Mouse (Mus musculus) T-helper 1 cell (primary cell): Measurements from ENCODE around the gene Glmn.

Experiments
- in situ Hi-C: fragments of 300-600 bp; cut with MboI, MseI; formaldehyde crosslinking; loops from one replicate; pipeline ENCODE4 v1.15.1; 2025; ENCODE audit warnings: high pct_unique_total_duplicates

Glmn gene

DNA sequence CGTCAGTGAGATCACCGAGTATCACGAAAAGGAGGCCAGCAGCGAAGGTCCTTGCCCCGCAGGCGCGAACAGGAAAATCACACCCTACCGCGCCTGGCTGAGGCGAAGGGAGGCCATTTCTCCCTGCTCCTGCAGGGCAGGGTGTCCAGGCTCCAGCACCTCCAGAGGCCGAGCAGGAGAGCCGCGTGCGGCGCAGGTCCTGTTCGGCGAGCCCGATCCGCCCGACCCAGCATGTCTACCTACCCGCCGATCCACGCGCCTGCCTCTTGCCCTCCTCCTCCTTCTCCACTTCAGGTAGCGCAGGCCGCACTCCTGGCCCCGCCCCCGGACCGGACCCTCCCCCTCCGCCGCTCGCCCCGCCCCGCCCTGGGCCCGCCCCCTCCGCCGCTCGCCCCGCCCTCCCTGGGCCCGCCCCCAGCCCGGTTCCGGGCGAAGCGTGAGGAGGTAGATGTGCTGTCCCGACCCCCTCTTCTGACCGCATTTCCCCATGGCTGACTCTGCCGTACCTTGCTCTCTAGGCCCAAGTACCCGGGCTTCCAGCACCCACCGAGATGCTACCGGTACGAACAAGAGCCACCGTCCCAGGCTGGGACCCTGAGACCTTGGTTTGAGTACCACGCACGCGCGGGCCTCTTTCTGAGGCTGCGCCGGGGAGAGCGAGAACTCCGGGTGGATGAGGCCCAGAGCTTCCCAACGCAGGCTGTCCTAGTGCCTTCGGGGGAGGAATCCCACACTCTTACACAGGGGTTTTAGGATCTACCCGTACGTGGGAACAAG, at the start of gene Glmn, which contains the start of gene Rpap2:
Gene Glmn (minus strand): TSS at position 588 of the 777 bp plus-strand sequence.
Gene Rpap2 (plus strand): TSS at position 73 of the 777 bp plus-strand sequence.
- in situ Hi-C loops = no loop called here

DNA sequence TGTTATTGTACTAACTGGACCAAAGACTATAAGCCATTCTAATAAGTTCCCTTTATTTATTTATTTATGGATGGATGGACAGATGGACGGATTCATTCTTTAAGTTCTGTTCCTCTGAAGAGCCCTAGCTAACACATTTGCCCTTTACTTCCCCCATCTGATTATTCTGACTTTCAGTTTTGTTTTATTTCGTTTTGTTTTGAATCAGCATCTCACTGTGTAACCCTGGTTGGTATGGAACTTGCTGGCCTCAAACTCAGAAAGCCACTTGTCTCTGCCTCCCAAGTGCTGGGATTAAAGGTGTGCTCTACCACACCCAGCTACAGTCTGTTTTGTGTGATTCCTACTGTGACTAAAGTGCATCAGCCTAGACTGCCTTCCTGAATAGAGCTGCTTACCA, 48.2 kb upstream of the Glmn start:
- in situ Hi-C loops = no loop called here

DNA sequence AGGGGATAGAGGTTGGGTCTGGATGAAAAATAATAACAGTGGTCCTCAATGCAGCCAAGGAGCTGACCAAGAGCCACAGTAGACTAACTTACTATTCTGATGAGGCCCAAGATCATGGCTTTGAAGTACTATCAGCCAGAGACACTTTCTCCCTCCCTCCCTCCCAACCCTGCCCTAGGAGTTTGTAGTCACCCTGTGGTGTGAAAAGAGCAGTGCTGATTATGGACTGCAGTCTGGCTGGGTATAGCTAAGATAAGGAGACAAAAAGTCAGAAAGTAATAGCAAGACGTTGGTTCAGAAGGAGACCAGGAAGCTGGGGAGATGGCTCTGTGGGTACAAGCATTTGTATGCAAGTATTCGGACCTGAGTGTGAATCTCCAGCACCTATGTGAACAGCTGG, 46.9 kb upstream of the Glmn start:
- in situ Hi-C loops = no loop called here

DNA sequence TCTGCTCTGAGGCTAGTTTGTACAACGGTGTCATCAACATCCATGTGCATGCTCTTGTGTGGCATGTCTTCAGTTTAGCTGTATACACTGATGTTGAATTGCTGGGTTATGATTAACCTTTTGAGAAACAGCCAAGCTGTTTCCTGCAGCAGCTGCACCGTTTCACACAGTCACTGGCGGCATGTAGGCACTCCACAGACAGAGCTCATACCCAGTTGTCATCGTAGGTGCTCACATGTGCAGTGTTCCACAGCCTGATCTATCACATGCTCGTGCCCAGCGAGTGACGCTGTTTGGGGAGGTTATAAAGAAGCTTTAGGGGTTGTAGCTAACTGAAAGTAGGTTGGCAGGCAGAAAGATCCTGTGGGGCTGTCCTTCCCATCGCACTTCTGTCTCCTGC, 40.7 kb upstream of the Glmn start:
- in situ Hi-C loops = no loop called here

DNA sequence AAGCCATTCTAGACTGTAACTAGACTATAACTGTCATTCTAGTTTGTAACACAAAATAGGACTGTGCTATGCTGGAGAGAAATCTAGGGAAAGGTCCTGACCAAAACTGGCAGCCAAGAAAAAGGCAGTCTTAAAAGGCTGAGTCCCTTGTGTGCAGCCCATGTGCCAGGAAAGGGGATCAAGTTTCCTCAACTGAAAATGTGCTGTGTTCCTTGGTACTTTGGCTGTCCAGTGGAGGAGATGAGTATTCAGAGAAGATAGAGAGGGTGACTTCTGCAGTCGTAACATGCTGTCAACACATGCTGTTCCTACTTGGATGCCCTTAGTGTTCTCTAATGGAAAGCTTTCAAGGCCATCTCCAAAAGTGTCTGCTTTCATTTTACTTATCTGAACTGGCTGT, 39.4 kb upstream of the Glmn start:
- in situ Hi-C loops = no loop called here

DNA sequence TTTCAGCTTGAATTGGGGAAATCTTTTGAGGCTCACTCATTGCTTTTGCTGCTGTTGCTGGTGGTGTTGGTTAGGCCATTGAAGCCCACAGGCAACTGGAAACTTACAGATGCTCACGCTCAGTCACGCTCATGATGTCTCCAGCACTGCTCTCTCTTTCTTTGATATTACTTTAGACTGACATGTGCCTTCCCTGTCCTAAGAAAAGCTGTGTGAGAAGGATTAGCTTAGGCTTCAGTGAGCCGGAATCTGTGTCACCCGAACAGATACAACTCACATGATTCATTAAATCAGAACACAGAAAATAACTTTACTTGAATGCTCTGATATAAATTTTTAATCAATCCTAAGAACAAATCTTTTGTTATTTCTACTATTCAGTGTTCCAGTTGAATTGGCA, 36.0 kb upstream of the Glmn start:
- in situ Hi-C loops = no loop called here

DNA sequence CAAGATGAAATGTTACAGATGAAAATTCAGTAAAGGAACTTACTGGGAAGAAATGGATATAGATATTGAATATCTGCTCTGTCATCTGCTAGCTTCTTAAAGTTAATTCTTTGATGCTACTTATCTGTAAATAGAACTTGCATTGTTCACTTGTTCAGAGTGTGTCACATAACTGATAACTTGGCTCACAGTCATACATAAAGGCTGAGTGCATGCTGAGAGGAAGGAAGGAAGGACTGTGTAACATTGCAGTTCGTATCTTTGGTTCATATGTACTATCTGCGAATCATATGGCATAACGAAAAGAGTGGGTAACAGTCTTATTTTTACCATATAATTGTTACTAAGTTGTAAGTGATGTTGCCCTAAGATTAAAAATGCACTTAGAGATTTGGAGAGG, 23.6 kb upstream of the Glmn start:
- in situ Hi-C loops = no loop called here

DNA sequence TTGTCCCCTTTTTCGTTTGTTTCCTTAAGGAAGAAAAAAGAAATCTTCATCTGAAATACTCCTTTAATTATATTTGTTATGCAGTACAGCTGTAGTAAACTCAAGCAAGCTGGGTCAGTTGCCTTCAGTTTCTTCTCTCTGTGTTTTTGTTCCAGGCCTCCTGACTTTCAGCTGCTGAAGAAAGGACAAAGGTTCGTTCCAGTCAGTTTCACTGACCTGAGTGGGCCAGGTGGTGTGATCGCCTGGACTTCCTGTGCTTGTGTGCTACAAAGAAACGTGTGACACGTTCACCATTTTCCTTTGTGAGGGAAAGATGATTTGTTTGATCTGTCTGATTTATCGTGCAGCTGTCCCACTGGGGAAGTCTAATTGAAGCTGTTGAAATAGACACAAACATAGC, 20.3 kb upstream of the Glmn start:
- in situ Hi-C loops = no loop called here

DNA sequence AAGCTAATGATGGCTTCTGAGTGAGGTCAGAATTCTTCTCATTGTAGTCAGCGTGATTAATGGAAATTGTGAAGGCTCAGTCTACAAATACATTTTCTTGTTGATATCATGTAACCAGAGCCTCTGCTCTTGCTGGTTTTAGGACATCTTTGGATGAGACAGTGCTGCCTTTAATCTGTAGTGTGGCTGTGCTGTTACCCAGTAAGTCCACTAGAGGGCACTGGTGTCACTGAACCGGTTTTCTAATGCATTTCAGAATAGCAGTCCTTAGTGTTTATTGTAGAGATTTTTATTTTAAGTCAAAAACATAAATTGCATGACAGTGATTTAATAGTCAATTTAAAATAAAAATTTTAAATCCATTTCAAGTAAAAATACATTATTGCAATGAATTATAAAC, 13.5 kb upstream of the Glmn start:
- in situ Hi-C loops = no loop called here

DNA sequence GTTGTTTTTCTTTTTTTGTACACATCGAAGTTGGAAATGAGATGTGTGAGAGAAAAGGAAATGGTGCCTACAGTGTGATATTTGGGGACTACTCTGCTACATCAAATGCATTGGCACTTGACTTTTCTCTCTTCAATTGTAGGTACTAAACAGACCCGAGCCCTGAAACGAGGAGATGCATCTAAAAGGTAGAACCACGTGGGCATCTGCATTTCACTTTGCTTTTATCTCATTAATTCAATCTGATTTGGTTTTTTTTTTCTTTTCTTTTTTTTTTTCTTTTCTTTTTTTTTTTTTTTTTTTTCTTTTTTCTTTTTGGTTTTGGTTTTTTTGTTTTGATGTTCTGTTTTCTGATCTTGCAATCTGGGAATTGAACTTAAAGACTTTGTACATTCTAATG, 692 bp upstream of the Glmn start:
- in situ Hi-C loops = no loop called here

DNA sequence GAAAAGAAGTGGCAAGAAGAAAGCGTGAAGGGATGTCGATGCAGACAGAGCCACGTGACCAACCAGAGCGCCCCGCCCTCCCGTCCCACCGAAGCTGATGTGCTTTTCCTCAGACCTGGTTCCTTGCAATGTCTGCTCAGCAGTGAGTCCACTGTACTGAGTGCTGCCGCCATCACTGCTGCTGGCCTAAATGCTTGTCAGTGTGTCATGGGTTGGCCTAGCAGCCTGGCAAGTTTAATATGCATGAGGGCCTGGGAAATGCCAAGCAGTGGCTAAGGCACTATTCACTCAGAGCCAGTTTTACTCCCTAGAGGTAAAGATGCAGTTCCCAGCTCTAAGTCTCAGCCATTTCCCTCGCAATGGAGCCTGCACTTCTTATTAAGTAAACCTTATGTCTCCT, 28.5 kb downstream of the Glmn start:
- in situ Hi-C loops = no loop called here

DNA sequence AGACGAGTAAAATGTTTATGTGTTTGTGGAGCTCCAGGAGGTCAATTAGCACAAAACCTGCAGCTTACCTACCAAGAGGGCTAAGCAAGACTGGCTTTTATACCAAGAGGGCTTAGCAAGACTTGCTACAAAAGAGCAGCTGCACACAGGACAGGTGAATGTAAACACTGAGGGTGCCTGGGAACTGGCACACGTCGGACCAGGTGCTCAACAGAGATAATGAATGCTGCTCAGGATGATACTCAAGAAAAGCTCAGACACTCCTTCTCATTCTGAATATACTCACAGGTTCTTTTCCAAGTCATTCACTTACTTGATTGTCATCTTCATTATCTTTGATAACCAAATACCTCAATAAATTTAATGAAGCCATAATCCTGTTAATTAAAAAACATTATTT, 40.7 kb downstream of the Glmn start:
- in situ Hi-C loops = no loop called here

DNA sequence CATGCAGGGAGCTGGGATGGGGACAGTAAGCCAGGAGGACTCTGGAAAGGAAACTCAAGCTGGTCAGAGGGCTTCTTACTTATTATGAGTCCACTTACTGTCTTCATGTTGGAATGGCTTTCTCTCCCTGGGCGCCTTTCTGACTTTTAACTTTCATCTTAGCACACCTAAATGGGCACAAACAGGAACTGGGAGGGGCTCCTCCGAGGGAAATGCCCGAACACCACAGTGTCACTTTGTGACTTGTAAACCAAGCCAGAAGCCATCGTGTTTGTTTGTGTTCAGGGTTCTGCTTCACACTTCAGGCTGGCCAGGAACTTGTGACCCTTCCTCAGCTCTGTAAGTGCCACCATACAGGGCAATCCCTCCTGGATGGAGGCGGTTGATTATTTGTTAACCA, 43.4 kb downstream of the Glmn start:
- in situ Hi-C loops = no loop called here

DNA sequence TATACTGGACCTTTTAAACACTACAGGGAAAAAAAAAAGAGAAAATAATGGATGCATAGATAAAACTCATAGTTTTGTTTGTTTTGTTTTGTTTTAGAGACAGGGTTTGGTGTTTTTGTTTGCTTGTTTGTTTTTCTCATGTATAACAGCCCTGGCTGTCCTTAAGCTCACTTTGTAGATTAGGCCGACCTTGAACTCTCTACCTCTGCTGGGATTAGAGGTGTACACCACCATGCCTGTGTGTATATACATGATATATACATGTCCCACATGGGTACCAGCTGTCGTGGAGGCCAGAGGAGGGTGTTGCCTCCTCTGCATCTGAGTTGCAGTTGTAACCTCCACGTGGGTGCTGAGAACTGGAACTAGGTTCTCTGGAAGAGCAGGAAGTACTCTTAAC, 49.2 kb downstream of the Glmn start:
- in situ Hi-C loops = no loop called here

DNA sequence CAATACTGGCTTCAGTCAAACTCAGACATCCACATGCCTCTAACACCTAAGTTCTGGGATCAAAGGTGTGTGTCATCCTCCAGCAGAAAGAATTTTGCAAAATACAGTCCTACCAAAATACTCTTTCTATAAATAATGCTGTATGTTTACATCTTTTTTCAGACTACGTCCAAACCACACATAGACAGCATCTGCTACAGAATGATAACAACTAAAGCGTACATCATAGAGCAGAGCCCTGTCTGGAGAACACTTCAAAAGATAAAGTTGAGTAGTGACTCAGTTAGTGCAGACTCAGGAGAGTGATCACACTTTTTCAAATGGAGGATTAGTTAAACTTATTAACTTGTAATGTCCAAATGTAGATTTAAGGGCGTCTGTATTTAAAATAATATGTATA, 49.7 kb downstream of the Glmn start:
- in situ Hi-C loops = no loop called here

DNA sequence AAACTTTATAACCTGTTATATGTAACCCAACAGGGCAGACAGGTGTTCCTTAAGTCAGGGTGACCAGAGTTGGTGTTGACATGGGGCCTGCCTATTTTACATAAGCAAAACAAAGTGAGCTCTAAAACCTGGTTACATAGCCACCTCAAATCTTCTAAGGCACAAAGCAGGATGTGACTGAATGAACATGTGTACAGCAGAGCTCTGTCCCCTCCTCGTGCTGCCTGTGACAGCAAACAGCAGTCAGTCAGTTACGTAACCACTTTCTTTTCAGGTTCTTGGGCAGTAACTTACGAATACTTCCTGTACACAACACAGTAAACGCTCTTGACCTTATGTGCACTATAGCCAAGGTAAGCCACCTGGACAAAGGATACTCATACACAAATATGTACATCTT, 51.8 kb downstream of the Glmn start:
- in situ Hi-C loops = no loop called here

DNA sequence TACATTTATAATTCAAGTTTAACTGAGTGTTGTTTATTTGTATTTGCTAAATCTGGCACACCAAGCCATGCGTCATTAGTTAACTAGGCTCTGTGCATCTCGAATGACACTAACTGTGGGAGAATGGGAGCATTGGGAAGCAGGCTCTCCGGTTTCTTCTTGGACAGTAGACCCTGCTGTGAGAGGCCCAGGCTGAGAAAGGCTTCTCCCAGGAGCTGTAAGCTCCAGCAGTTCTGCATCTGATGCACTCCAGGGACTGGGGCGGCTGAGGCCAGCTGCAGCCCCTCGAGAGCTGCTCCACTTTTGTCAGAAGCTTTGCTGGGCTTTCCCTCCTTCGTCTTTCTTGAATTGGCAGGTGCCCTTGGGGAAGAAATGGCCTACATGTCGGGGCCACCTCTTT, 56.0 kb downstream of the Glmn start:
- in situ Hi-C loops = no loop called here

DNA sequence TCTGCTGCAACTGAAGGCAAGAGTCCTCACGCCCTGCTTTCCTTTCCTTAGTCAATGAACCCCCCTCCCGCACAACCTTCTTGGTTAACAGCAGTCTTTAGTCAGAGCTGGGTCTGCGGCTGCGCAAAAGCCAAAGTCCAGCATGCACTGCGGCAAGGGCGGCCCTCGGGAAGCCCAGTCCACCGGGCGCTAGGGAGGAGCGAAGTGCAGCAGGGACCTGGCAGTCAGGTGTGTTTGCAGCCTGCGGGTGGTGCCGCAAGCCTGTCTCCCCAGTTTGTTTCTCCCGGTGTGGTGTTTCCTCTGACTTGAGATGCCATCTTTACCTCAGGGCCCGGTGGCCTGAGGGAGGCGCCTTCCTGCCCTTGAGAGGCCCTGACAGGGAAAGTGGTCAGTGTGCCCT, 63.1 kb downstream of the Glmn start, which contains the start of gene 1700028K03Rik:
Gene 1700028K03Rik (plus strand): TSS at position 129 of the 400 bp plus-strand sequence.
- in situ Hi-C loops = no loop called here

DNA sequence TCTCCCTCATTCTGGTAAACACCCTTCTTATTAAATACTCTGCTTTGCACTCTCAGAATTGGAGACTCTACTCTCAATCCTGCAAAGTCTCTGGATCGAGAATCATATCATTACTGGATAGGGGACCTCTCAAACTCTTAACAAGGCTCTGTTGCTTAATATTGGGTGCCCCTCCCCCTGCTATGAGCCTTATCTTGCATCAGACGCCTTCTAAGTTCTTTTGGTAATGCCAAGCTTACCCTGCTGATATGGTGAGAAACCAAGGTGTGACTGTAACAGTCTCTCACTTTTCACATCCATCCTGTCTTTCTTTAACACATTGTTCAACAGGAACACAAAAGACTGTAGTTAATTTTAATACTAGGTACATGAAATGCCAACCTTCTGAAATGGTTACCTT, 64.1 kb downstream of the Glmn start:
- in situ Hi-C loops = no loop called here

DNA sequence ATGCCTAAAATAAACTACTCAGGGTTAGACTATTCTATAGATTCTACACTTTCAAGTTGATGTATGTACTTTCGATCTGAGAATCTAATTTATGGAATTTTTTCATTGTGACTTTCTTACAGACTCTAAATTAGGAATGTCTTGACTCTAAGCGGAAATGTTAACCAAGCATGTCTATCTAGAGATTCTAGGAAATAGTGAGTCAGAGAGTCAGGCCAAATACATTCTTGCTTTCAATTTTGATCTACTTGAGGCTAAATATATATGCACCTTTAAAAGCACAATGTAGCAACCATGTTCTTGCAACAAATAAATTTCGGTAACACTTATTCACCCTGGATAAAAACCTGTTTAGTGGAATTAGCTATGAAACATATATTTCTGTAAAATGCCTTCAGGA, 68.8 kb downstream of the Glmn start:
- in situ Hi-C loops = no loop called here

DNA sequence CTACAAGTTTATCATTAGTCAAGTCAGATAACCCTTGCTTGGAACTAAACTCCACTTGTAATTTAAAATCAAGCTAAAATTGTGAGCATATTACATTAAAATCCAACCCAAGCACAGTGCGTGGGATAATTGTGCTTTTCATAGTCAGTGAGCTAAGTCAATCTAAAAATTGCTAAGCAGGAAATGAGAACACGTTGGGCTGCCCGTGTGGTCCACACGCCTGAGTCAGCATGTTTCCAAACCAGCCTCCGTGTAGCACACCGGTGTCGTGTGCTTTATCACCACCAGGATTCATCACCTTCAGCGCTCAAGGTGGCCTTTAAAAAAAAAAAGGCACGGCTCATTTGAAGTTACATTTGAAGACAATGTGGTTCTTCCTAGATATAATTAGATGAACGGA, 73.4 kb downstream of the Glmn start:
- in situ Hi-C loops = no loop called here

DNA sequence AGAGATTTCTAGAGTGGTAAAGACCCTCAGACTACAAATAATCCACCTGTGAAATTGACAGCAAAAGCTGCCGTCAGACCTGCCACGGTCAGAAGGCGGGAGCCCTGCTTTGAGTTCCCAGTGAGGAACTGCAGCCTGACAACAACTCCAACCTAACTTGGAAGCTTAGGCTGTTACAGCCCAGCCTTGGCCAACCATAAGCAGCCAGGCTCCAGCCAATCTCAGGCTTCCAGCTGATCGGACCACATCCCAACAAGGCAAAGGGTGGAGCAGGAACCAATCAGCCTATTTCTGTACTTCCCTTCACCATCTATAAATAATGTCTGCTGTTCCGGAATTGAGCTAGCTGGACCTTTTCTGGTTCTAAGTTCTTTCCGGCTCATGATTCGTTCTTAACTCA, 75.8 kb downstream of the Glmn start:
- in situ Hi-C loops = no loop called here

DNA sequence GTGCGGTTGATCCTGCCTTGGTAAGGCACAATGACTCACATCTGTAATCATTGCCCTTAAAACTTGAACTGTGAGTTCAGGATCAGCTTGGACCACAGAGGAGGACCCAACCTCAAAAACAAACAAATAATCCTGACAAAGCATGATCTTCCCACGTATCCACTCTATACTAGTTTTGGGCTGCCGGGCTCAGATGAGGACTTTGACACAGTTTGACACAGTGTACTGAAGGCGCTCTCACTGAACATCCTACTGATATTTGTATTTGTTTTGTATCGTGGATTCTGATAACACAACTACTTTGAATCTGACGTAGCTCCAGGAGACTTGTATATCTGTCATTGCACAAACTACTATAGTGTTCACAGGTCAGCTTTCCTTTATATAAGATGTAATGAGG, 76.3 kb downstream of the Glmn start:
- in situ Hi-C loops = no loop called here

DNA sequence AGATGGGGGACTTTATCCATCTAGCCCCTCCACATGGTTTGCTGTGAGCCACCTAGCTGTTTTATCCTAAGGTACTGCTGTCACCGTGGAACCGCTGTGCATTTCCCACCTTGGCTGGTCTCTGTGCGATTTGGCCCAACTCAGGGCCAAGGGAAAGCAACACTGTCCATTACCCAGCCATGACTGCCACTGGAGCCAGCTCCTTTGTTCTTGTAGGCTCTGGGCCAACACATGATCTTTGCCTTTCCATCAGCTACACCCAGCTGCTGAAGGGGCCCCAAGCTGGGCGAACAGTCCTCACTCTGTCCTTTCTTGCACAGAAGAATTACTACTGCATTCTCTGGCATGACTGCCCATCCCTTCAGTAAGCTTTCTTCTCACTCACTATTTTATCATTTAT, 79.1 kb downstream of the Glmn start:
- in situ Hi-C loops = no loop called here
